Mouse (Mus musculus): ENCODE data around the gene Pmm2.

The Pmm2 gene

GRCm38 (mm10) chr16:8680470-8680869 lies 43.0 kb downstream of the Pmm2 start, which contains the start of gene Gm5767:
Gene Gm5767, plus strand, starts transcription at chr16:8680770.
- DNase-seq: no peak

- peak; percentile 51 to 61 for DNase-seq
Observed at GRCm38 (mm10) chr16:8685087-8685486, 47.6 kb downstream of the Pmm2 start.

- DNase-seq: peak; percentile 75 to 86
Observed at GRCm38 (mm10) chr16:8686121-8686870, 48.8 kb downstream of the Pmm2 start.

- DNase-seq: no peak
Observed at GRCm38 (mm10) chr16:8686871-8687535, 49.5 kb downstream of the Pmm2 start.

GRCm38 (mm10) chr16:8687559-8688112 lies 50.2 kb downstream of the Pmm2 start:
- no peak for DNase-seq

GRCm38 (mm10) chr16:8689979-8690656 lies 52.6 kb downstream of the Pmm2 start:
- peak; percentile 65 to 78 for DNase-seq

GRCm38 (mm10) chr16:8691206-8691605 lies 53.7 kb downstream of the Pmm2 start:
- DNase-seq: no peak

GRCm38 (mm10) chr16:8699556-8699955 lies 62.1 kb downstream of the Pmm2 start:
- peak in 1 of 2 experiments; percentile 34 for DNase-seq

- DNase-seq: peak; percentile 87 to 90
Observed at GRCm38 (mm10) chr16:8700586-8700985, 63.1 kb downstream of the Pmm2 start.

- DNase-seq: no peak
Observed at GRCm38 (mm10) chr16:8711998-8712397, 74.5 kb downstream of the Pmm2 start.
